Mouse (Mus musculus) brown adipose tissue, adult 24 weeks (tissue): ENCODE data around the gene Rasgrp3. TPM values are rescaled to one million over a fixed set of nuclear protein-coding genes. Genes with fewer than 3 reads are reported as not detected.
A peak's percentile ranks its signal among the peaks of the same experiment; 100 is the strongest.

ENCODE experiments used
- H3K27ac ChIP-seq: fragments of 200-500 bp; replicated peaks from 2 replicates; pipeline ENCODE4 v1.5.1; 2012; ENCODE audit warnings: low read depth, mild to moderate bottlenecking, low read length
- H3K4me1 ChIP-seq: fragments of 200-500 bp; 2 replicates; pipeline ENCODE4 v1.6.1; 2012; ENCODE audit warnings: low read length, mixed read lengths; ENCODE audit not compliant: control insufficient read depth, insufficient read depth, insufficient read length
- H3K4me3 ChIP-seq: fragments of 200-500 bp; 2 replicates; pipeline ENCODE4 v1.5.1; 2012; ENCODE audit warnings: low read depth, mild to moderate bottlenecking, low read length, moderate library complexity; ENCODE audit not compliant: insufficient read depth
- polyA plus RNA-seq: library from polyadenylated mRNA; stranded (reverse); fragments of >200 nt; gene quantifications from 2 replicates; pipeline ENCODE4 v1.2.4, GENCODE M21; 2012; ENCODE audit not compliant: missing spikeins, insufficient read depth, insufficient read length

Gene Rasgrp3
- polyA plus RNA-seq, 1 experiment: 5.4 TPM

DNA sequence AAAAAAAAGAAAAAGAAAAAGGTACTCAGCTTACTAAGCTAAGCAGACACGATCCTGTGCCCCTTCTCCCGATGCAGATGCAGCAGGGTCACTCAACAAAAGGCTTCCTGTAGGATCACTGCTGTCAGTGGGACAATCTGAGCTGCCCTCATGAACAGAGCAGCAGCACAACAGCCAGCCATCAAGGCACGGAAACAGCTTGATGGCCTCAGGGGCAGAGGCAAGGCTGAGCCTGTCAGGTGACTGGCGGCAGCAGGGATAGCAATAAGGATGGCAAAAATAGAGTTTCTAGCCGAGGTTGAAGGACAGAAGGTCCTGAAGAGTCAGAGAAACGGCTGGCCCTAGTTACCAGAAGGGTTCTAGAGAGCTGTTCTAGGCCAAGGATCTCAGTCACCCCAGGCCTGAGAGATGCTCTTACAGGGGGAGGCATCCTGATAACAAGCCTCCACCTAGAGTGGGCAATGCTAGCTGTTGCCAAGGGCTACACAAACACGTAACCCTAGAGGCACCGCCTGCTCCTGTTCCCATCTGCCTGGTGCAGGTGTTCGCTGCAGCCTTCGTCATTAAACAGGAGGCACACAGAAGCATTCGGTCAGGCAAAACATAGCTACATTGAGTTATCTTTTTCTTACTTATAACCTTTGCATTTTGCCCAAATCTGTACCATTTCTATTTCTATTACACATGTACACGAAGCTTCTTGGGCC lies 98.8 kb downstream of the Rasgrp3 start:
- no peak overlapping the region for H3K4me3 ChIP-seq
- H3K4me1 ChIP-seq: no peaks in the 10 kb centered on the region
- no peak overlapping the region for H3K27ac ChIP-seq

DNA sequence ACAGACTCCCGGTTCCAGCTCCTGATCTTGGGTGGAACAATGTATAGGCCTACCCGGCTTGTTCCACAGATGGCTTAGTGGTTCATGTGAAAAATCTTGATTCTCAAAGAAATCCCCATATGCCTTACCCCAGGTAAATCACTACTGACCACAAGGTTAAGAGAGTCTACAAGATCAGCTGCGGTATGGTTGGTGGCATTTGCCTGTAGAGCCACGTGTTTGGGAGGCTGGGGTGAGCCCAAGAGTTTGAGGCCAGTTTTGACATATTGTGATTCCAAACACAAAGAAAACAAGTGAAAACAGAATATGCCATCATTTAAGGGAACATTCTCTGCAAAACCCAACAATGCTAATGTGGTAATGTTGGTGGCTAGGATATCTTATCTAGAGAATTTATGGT lies 99.9 kb downstream of the Rasgrp3 start:
- no peak overlapping the region for H3K4me3 ChIP-seq
- no peaks in the 10 kb centered on the region for H3K4me1 ChIP-seq
- H3K27ac ChIP-seq: no peak overlapping the region

DNA sequence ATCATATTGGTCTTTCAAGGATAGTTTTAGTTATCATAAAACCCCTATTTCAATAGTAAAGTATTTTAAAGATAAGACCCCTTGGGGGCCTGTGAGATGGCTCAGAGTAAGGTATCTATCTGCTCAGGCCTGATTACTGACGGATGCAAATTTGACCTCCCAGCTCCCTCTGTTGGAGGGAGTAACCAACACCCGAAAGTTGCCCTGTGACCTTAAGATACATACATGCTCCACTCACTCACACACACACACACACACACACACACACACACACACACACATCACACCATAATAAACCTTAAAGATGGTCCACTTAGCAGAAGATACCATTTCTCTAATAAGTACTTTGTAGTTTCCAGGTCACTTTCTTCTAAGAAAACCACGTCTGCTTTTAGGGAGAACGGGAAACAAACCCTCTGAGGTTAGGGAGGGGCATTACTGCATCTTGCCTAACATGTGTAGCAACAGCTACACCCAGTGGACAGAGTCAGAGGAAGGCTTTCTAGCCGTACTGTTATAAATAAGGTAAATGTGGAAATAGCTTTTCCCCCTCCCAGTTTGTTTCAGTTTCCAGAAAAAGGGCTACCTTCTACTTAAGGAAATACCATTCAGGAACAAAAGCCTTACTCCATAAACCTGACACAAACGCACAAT lies 100.8 kb downstream of the Rasgrp3 start:
- H3K4me3 ChIP-seq: no peak overlapping the region
- no peaks in the 10 kb centered on the region for H3K4me1 ChIP-seq
- H3K27ac ChIP-seq: no peak overlapping the region

DNA sequence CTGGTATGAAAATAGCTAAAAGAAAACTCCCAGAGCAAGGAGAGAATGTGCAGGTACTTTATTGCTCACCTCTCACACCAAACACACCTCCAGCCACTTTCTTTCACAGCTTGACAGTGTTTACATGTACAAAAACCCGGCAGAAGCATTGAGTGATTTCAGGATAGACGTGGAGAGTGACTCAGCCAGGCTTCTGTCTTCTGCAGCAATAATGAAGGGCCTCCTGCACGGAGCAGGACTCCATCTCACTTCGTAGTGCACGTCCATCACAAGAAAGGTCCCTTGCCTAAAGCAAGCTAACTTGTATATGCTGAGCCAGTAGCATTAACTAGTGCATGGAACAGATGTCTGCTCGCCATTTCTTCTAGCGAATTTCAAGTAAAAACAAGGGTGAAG lies 101.4 kb downstream of the Rasgrp3 start:
- Histone ChIP-seq H3K4me1 (no peaks in the 10 kb centered on the region), H3K27ac (no peak overlapping the region), H3K4me3 (no peak overlapping the region)

DNA sequence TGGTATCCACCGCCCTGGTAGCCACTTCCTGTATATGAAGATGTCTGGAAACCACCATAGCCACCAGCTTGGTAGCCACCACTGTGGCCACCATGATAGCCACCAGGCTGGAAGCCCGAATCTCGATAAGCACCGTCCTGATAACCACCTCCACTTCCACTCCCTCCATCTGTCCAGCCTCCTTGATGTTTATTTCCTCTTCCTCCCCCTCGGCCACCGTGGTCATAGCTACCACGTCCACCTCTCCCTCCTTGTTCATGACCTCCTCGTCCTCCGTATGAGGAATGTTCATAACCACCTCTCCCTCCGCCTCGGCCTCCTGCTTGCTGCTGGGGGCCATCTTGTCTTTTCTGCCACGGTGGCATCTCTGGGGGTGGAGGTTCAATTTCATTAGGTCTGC lies 102.7 kb downstream of the Rasgrp3 start:
- Histone ChIP-seq H3K4me1 (no peaks in the 10 kb centered on the region), H3K4me3 (no peak overlapping the region), H3K27ac (no peak overlapping the region)

DNA sequence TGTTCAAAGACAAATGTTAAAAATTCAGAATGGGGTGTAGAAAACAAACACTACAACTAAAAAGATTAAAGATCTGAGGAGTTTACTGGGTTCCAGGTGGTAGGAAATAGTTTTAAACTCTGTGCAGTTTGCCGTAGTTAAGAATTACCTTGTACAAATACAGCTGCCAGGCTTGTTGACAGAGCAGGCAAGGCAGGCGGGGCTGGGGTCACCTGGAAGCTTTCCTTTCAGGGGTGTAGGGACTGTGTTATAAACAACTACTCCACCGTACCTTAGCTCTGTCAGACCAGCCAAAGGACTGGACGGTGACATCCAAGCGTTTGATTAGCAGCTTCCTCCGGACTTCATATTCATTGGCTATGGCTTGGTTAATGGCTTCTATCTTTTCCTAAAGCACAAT lies 103.4 kb downstream of the Rasgrp3 start:
- Histone ChIP-seq H3K4me1 (no peaks in the 10 kb centered on the region), H3K27ac (no peak overlapping the region), H3K4me3 (no peak overlapping the region)

DNA sequence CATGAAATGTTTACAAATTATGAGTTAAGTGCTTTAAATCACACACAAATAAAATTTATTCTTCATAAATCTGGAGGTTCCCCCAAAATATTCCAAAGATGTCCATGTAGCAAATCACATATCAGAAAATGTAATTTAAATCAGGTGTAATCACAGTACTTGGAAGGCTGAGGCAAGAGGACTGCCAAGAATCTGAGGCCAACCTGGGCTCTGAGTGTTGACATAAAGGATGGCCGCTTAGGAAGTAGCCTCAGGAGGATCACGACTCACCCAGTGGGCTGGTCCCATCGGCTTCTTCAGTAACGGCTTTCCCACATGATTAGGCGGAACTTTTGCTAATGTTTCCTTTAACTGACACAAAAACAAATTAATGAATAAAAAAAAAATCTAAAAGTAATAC lies 104.1 kb downstream of the Rasgrp3 start:
- H3K4me3 ChIP-seq: no peak overlapping the region
- no peak overlapping the region for H3K27ac ChIP-seq
- no peaks in the 10 kb centered on the region for H3K4me1 ChIP-seq

DNA sequence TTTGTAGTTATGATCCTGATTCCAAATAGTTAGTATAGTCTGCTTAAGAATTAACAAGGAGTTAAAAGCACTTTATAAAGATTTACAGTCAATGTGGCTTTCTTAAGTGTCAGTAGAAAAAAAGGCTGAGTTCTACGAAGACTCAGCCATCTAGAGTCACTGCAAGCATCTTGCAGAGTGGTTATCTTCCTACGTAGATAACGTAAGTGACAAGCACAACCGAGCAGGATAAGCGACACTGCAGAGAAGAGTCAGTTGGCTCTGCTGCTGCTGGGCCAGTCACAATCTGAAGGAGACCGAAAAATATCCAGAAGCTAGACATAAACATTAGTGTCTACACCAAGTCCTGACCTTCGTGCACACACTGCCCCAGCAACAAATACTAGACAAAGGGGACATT lies 107.7 kb downstream of the Rasgrp3 start:
- Histone ChIP-seq H3K27ac (no peak overlapping the region), H3K4me1 (no peaks in the 10 kb centered on the region)

DNA sequence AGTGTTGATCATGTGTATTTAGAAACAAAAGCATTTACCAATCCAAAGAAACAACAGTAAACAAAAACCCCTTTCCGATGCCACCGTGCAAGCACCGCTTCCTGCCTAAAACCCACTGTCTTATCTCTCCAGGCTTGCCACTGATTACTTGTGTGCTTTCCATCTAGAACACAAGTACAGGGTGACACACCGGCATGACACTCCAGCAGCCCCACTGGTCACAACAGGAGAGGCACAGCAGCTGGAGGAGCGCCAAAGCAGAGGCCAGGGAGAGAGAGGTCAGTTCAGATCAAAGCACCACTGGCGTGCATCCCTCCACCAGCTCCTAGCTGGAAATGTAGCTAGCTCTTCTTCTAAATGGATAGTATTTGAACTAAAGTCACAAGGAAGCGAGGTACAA lies 108.6 kb downstream of the Rasgrp3 start:
- no peaks in the 10 kb centered on the region for H3K4me1 ChIP-seq
- H3K4me3 ChIP-seq: no peak overlapping the region
- H3K27ac ChIP-seq: no peak overlapping the region

More for the DNA sequence above, 107.7 kb downstream of the Rasgrp3 start:
- no peak overlapping the region for H3K4me3 ChIP-seq

DNA sequence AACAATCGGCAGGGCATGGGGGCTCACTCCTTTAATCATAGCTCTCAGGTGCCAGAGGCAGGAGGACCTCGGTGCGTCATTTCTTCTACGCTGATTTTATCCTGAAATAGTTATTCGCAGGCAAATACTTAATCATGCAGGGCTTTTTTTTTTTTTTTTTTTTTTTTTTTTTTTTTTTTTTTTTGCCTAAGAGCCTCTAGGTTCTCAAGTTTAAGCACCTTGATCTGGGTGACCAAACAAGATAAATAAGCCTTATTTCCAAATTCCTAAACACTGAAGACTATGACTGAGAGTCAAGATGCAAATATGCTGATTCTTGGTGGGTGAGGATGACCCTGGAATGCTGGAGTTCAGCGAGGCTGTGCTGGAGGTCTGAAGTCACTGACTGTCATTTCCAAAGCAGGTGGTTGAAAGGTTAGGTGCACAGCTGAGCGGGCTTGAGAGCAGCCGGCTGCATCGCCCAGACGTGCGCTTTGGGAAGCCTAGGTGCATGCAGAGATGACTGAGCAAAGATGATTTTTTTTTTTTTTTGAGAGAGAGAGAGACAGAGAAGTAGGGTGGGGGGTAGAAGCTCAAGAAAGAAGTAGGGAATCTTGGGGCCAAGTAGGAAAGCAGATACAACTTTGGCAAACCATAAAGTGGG lies 115.2 kb downstream of the Rasgrp3 start:
- Histone ChIP-seq H3K4me3 (peak overlapping the region; percentile 89), H3K27ac (no peak overlapping the region), H3K4me1 (0 out of 2 replicates have a peak, but pooled peaks cover 2% of the 10 kb centered on the region)

DNA sequence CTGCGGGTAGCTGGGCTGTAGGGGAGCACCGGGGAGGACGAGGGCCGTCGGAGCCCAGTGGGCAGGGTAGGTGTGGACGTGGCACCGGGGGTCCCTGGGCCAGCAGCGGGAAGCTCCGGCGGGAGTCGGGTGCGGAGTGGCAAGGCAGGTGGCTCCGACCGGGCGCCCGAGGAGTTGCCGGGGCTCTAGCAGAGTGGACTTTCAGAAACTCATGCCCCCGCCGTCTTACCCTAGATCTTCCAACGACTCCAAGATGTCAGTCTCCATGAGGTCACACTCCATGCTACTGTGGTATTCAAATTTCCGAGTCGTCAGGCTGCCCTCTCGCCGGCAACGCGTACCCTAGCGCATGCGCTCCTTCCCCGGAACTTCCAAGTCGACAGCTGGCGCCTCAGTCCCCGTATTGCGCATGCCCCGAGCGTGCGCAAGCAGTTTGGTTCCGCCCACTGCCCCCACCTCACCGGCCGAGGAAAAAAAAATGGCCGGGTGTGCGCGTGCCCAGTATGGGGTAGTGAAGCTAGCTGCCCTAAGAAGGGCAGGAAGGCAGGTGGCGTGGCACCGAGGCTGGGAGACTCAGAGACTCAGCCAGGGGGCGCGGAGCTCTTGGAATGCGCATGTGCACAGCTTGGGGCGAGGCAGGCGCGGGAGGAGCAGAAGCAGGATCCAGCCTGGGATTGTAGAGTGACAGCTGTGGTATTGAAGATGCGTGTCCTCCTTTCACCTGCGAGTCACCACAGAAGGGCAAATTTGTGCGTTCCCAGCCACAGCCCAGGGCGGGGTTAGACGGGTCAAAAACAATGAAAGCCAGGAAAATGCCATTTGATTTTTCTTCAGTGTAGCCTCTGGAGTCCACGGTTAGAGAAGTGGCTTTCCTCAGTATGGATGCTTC lies 116.1 kb downstream of the Rasgrp3 start, which contains the start of gene Fam98a:
Gene Fam98a (minus strand): TSS at position 435 of the 889 bp plus-strand sequence.
- Histone ChIP-seq H3K4me3 (peak within 1 kb of the TSS; percentile 89), H3K4me1 (0 out of 2 replicates have a peak, but pooled peaks cover 2% of the 10 kb centered on the region), H3K27ac (0 out of 2 replicates have a peak within 1 kb of the TSS, but pooled peaks have one; percentile 36)

DNA sequence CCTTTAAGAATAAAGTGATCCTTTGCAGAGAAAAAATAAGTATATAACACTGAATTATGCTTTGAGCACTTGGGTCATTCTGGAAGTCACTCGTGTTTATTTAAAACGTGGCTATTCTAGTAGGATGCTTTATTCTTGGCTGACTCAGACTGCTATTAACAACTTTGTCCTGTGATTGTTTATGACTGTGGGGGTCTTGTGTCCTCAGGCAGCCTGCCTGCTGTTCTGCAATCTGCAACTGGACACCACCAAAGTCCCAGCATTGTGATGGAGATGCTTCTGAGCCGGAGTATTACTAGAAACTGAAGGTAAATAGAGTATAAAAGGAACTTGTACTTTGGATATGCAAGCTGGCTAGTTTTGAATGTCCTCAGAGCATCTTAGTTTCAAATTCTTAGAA lies 121.3 kb downstream of the Rasgrp3 start:
- H3K4me3 ChIP-seq: no peak overlapping the region
- no peaks in the 10 kb centered on the region for H3K4me1 ChIP-seq
- no peak overlapping the region for H3K27ac ChIP-seq

DNA sequence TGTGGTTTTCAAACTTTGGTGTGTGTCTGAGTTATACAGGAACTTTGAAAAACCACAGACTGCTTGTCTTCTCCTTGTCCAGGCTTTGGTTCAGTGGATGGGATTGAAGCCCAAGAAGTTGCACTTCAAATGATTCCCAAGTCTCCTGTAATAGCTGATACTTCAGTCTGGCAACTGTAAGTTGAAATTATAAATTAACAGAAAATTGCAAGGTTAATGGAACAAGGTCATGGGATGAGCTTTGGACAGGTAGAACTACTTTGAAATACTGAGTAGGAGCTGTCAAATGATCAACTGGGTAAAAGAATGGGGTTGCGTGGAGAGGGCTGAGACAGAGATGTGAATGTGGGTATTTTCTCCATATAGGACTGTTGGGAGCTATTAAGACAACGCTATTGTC lies 122.3 kb downstream of the Rasgrp3 start:
- no peak overlapping the region for H3K4me3 ChIP-seq
- H3K27ac ChIP-seq: no peak overlapping the region
- no peaks in the 10 kb centered on the region for H3K4me1 ChIP-seq

DNA sequence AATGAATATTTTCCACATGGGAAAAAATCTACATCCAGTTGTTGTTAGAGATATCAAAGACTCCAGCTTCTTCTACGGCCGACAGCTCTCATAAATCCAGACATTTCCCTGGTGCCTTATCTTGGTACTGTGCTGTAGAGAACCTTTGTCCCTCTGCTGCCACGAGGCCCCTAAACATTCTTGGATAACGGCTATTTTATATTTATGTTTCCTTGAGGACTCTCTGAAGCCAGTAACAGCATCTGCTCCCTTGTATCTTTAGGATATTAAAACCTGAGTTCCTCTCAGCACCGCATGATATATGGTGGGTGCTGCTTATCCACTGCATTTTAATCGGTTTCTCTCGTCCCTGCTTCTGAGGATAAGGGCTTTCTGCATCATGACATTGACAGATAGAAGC lies 139.9 kb downstream of the Rasgrp3 start:
- Histone ChIP-seq H3K4me1 (no peaks in the 10 kb centered on the region), H3K4me3 (no peak overlapping the region), H3K27ac (no peak overlapping the region)
